Mouse (Mus musculus): ENCODE measurements around the gene Oxct1. TPM values are rescaled to one million over a fixed set of nuclear protein-coding genes. Genes with fewer than 3 reads are reported as not detected.

Gene Oxct1
- polyA plus RNA-seq (2014; fragmentation: Illumina TruSeq; extraction: RNeasy Lipid Tissue Mini Kit (QIAGEN cat#74804); ENCODE audit: low read depth, low replicate concordance), result 896 TPM

DNA sequence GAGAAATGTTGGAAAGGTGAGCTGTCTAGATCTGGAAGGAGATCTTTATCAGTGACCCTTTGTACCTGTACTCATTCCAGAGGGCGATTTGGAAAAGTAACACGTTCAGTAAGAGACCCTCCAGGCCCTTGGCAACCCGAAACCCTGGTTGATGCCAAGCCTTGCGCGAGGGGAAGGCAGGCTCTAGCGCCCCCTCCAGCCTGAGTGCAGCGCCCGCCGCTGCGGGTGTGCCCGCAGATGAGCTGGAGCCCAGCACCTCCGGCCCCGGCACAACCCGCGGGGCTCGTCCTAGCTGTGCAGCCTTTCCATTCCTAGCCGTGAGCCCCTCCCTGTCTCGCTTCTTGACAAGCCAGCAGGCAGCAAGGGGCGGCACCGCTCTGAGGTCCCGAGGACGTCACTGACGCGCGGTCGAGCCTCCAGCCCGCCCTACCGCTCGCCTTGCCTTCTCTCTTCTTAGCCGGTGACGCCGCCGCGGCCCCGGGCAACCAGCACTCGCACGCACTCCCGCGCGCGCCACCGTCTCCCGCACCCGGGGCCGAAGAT is at the start of gene Oxct1:
Gene Oxct1 (plus strand): TSS at position 153 of the 543 bp plus-strand sequence.

DNA sequence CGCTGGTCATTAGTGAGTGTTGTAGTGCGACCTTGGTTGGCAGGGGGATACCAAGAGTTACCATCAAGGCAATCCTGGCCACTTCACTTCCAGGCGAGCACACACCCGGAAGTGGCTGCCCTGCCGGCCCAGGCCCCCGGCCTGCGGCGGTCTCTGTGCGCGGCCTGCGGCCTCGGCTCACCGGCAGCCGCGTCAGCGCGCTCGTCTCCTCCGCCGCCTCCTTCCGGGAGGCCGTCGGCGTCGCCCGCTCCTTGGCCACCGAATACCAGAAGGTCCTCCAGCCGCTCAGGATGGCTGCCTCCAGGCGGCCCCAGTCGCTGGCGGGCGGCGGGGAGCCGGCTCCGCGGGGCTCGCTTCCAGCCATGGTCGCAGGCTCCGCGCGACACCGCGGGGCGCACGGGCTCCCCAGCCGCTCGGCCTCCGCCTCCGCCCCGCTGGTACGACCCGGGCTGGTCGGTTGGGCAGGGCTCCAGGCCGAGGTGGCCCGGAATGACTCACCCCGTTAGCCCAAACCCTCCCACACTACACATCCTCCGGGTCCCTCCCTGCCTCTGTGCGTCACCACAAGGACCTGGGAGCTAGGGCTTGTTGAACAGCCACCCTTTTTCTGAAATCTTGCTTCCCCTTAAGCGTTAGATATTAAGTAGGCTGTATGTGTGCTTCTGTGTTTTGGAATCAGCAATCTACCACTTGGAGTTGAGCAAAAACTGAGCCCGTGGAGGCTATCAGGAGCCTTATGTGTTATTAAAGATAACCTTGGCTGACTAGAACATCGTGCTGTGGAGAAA is 46.9 kb upstream of the Oxct1 start, which contains the start of gene Fbxo4:
Gene Fbxo4 (minus strand): TSS at position 513 of the 788 bp plus-strand sequence.

DNA sequence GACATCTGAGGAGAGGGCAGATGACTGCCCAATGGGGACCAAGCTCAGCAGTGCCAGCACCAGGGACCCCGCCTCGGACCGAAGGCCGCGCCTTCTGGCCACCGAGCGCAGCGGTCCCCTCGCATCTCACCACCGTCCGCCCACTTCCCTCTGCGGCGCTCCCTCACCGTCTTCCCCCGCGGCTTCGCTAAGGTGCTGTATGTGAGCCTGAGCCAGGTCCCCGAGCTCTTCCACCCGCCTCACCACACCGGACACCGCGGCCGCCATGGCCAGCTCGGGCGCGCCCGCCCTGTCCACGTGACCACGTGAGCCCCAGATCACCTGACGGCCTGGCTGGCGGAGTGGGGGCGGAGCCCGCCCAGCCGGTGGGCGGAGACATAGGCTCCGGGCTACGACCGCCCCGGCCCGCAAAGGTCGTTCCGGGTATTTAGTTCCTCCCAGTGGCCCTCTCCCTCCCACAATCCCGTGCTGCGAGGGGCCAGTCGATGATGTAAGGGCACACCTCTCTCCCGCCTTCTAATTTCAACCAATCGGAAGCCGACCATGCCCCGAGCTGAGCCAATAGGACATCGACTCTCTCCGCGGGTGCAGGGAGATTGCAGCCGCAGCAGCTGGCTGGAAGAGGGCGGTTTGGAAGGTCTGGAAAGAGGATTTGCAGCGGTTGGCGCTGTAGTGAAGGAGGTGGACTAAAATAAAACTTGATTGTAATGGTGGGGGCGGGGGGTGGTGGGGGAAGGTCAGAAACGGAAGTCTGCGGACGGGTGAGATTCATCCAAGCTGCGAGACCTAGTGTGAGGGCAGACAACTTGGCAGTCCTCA is 30.5 kb upstream of the Oxct1 start, which contains the start of gene AW549877:
Gene AW549877 (minus strand): TSS at position 297 of the 819 bp plus-strand sequence.

Other genes starting within 250 kb of the Oxct1 start
- 10.3 TPM for gene Fbxo4, start 46.8 kb upstream of the Oxct1 start, polyA plus RNA-seq (2014; fragmentation: Illumina TruSeq; extraction: RNeasy Lipid Tissue Mini Kit (QIAGEN cat#74804); ENCODE audit: low read depth, low replicate concordance)
- 28.1 TPM for gene AW549877, start 30.6 kb upstream of the Oxct1 start, polyA plus RNA-seq (2014; fragmentation: Illumina TruSeq; extraction: RNeasy Lipid Tissue Mini Kit (QIAGEN cat#74804); ENCODE audit: low read depth, low replicate concordance)